Mouse (Mus musculus) heart, adult 9 months (tissue): Measurements from ENCODE around the gene 1700012B07Rik.
A peak's percentile ranks its signal among the peaks of the same experiment; 100 is the strongest.

ENCODE experiments used
- DNase-seq, 2 experiments: peaks; one replicate each; pipeline ENCODE4 v3.0.0; 2022; ENCODE audit warnings: low spot score in 2 of 2

Gene 1700012B07Rik

GRCm38 (mm10) chr11:109846343-109846742, 18.5 kb upstream of the 1700012B07Rik start:
- DNase-seq: no peak

GRCm38 (mm10) chr11:109845601-109846000, 17.8 kb upstream of the 1700012B07Rik start:
- DNase-seq: no peak

GRCm38 (mm10) chr11:109844466-109844865, 16.6 kb upstream of the 1700012B07Rik start:
- no peak for DNase-seq

- DNase-seq: no peak
Observed at GRCm38 (mm10) chr11:109830368-109830767, 2.5 kb upstream of the 1700012B07Rik start.

GRCm38 (mm10) chr11:109822280-109822679, 5.6 kb downstream of the 1700012B07Rik start:
- no peak for DNase-seq

- peak; percentile 7 to 22 for DNase-seq
Observed at GRCm38 (mm10) chr11:109817405-109817804, 10.4 kb downstream of the 1700012B07Rik start.

GRCm38 (mm10) chr11:109816911-109817310, 10.9 kb downstream of the 1700012B07Rik start:
- peak in 1 of 2 experiments; percentile 6 for DNase-seq

GRCm38 (mm10) chr11:109811721-109812120, 16.1 kb downstream of the 1700012B07Rik start:
- DNase-seq: no peak

GRCm38 (mm10) chr11:109809175-109809855, 18.5 kb downstream of the 1700012B07Rik start:
- no peak for DNase-seq

GRCm38 (mm10) chr11:109801515-109801914, 26.3 kb downstream of the 1700012B07Rik start:
- DNase-seq: no peak

GRCm38 (mm10) chr11:109797531-109797930, 30.3 kb downstream of the 1700012B07Rik start:
- no peak for DNase-seq

- no peak for DNase-seq
Observed at GRCm38 (mm10) chr11:109795536-109795935, 32.3 kb downstream of the 1700012B07Rik start.

GRCm38 (mm10) chr11:109793578-109793977, 34.3 kb downstream of the 1700012B07Rik start:
- no peak for DNase-seq

- peak; percentile 17 to 20 for DNase-seq
Observed at GRCm38 (mm10) chr11:109792401-109792997, 35.3 kb downstream of the 1700012B07Rik start.

GRCm38 (mm10) chr11:109791965-109792364, 35.9 kb downstream of the 1700012B07Rik start:
- no peak for DNase-seq

- DNase-seq: no peak
Observed at GRCm38 (mm10) chr11:109790221-109790620, 37.6 kb downstream of the 1700012B07Rik start.

GRCm38 (mm10) chr11:109785392-109785791, 42.5 kb downstream of the 1700012B07Rik start:
- DNase-seq: no peak

GRCm38 (mm10) chr11:109771381-109771780, 56.5 kb downstream of the 1700012B07Rik start:
- DNase-seq: no peak

- DNase-seq: no peak
Observed at GRCm38 (mm10) chr11:109770185-109770584, 57.7 kb downstream of the 1700012B07Rik start.

- DNase-seq: no peak
Observed at GRCm38 (mm10) chr11:109769091-109769490, 58.8 kb downstream of the 1700012B07Rik start.

- DNase-seq: no peak
Observed at GRCm38 (mm10) chr11:109760063-109760462, 67.8 kb downstream of the 1700012B07Rik start.

GRCm38 (mm10) chr11:109758616-109759215, 69.1 kb downstream of the 1700012B07Rik start:
- DNase-seq: peak; percentile 10 to 44

- DNase-seq: no peak
Observed at GRCm38 (mm10) chr11:109754105-109754602, 73.7 kb downstream of the 1700012B07Rik start.
